Mouse (Mus musculus) brown adipose tissue, adult 24 weeks (tissue): ENCODE data around the gene Gm38393. TPM values are rescaled to one million over a fixed set of nuclear protein-coding genes. Genes with fewer than 3 reads are reported as not detected.

Experiments used
- H3K27ac ChIP-seq: fragments of 200-500 bp; replicated peaks from 2 replicates; pipeline ENCODE4 v1.5.1; 2012; ENCODE audit warnings: low read depth, mild to moderate bottlenecking, low read length
- H3K4me1 ChIP-seq: fragments of 200-500 bp; 2 replicates; pipeline ENCODE4 v1.6.1; 2012; ENCODE audit warnings: low read length, mixed read lengths; ENCODE audit not compliant: control insufficient read depth, insufficient read depth, insufficient read length
- H3K4me3 ChIP-seq: fragments of 200-500 bp; 2 replicates; pipeline ENCODE4 v1.5.1; 2012; ENCODE audit warnings: low read depth, mild to moderate bottlenecking, low read length, moderate library complexity; ENCODE audit not compliant: insufficient read depth
- polyA plus RNA-seq: library from polyadenylated mRNA; stranded (reverse); fragments of >200 nt; gene quantifications from 2 replicates; pipeline ENCODE4 v1.2.4, GENCODE M21; 2012; ENCODE audit not compliant: missing spikeins, insufficient read depth, insufficient read length

Gm38393 gene
- 0.28 and 0.38 TPM in 2 replicates for polyA plus RNA-seq

DNA sequence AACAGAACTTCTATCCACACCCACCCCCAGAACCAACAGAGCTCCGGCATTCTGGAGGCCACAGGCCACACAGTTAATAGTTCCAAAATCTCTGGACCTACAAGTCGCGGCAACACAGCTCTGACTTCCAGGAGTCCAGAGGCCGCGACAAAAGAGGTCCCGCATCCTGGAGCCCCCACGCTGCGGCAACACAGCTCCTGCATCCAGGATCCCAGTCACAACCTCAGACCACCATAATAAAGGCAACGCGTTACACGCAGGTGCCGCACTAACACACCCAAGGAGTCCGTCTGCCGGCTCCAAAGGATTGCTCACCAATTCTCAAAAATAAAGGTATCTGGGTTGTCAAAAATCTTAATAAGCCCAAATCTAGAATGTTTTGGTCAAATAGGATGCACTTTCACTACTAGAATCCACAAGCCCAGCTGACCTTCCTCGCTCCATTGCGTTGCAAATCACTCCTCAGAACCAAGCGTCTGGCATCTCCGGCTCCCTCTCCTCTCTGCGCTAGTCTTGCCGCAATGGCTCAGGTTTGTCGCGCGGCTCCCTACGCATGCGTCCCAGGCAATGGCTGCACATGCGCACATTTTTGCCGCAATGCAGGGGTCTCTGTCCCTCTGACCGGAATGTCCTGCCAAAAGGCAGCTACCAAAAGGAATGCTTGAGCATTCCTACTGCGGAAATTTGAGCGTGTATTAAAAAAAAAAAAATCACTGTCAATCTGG, at the start of gene Gm38393, which contains the start of gene Snurf:
Gene Gm38393 (minus strand): TSS at position 459 of the 725 bp plus-strand sequence.
Gene Snurf (minus strand): TSS at position 444 of the 725 bp plus-strand sequence.
- H3K4me3 ChIP-seq: peak within 1 kb of the TSS; percentile 66
- no peaks in the 10 kb centered on the region for H3K4me1 ChIP-seq
- H3K27ac ChIP-seq: no peak within 1 kb of the TSS

DNA sequence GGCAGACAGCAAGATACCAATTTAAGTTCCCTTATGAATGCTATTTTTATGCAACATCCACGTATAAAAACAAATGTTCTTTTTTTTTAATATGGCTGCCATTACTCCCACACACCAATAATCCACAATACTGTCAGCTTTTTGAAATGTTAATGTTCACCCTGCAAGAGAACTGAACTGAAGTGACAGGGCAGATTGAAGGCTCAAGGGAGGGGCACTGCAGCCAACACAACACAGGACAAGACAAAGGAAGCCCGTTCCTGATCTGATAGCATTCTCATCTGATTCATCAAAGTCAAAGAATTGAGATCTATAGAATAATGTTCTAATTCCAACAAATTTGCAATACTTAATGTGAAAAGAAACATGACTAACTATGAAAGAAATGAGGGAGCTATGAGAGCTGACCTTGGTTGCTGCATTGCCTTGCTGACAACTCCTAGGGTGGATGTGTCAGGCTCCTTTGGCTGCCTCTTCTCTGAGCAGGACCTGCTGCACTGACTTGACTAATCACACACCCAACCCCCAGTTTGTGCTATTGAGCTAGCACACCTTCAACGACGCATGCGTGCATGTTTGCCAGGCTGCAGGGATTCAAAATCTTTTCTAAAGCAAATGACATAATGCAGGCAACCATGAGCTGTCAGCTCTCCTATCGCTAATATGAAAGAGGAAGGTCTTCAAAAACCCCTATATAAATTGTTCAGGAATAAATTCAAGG, 42.8 kb upstream of the Gm38393 start:
- Histone ChIP-seq H3K4me3 (no peak overlapping the region), H3K27ac (no peak overlapping the region), H3K4me1 (no peaks in the 10 kb centered on the region)

DNA sequence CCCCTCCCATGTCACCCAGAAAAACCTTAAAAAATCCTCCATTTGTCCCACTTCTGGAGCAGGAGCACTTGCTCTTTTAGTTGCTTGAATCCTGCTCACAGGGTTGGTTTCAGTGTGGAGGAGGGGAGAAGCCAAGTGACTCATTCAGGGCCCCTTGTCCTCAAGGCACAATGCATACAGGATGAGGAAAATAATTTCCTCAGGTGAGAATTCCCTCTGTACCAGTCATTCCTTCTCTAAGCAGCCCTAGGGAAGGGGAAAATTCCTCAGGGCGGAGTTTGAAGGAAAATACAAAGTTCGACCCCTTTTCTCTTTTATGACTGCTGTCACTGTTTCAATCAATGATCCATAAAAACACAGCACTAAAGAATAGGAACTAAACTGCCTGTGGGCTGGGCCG, 8.3 kb upstream of the Gm38393 start:
- Histone ChIP-seq H3K4me3 (no peak overlapping the region), H3K4me1 (no peaks in the 10 kb centered on the region), H3K27ac (no peak overlapping the region)

DNA sequence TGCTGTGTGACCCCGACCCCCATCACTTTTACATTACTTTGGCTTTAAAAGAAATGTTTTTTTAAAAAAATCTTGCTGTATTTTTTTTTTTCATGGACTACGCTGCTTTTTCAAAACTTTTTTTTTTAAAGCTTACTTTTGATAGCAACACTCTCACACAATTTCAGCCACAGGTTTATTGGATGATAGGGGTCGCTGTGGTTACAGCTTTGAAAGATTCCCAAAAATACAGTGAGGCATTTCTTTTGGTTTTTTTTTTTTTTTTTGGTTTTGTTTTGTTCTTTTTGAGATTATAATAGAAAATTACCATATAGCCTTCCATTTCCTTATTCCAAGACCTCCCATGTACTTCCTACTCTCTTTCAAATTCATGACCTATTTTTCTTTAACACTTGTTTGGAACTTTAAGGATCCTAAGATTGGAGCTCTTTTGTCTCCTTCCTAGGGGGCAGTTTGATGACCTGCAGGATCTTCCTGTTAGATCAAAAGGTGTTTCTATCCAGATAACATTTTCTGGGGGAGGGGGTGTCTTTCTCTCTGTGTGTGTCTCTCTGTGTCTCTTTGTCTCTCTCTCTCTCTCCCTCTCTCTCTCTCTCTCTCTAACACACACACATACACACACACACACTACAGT, 3.0 kb upstream of the Gm38393 start:
- H3K27ac ChIP-seq: no peak overlapping the region
- H3K4me1 ChIP-seq: no peaks in the 10 kb centered on the region
- no peak overlapping the region for H3K4me3 ChIP-seq

DNA sequence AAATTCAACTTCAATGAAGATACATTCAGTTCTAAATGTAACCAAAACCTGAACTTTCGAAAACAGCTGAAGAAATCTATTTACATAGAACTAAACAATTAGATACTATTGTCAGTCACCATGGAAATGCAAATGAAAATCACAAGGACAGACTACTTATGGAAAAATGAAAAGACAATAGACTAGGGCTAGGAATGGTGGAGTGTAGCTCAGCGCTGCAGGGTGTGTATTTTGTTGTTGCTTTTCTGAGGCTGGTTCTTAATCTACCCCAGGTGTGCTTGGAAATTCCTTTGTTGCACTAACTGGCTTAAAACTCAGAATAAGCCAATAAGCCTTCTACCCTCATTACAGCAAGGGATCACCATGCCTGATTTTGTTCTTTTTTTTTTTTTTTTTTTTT, 1.4 kb upstream of the Gm38393 start:
- no peak overlapping the region for H3K4me3 ChIP-seq
- no peaks in the 10 kb centered on the region for H3K4me1 ChIP-seq
- no peak overlapping the region for H3K27ac ChIP-seq

DNA sequence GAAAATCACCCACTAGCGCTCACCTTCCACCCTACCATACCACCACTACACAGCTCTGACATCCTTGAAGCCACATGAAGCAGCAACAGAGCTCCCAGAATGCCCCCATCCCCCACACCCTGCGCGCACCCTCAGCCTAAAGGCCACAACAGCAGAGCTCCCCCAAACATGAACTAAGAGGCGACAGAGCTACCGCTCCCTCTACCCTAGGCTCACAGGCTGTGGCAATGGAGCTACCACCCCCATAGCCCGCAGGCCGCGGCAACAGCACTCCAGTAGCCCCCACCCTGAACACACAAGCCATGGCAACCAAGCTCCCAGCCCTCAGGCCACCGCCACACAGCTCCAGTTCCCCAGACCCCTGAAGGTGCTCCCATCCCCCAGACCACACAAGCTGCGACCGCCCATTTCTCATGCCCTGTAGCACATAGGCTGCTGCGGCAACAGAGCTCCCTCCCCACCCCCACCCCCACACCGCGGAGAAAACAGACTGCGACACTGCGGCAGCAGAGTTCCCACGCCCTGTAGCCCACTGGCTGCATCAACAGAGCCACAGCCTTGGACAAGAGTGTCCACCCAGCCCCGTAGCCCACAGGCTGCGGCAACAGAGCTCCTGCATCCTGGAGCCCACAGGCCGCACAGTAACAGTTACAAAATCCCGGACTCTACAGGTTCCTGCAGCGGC, 801 bp downstream of the Gm38393 start:
- Histone ChIP-seq H3K27ac (no peak overlapping the region), H3K4me1 (no peaks in the 10 kb centered on the region), H3K4me3 (peak overlapping the region; percentile 66)

DNA sequence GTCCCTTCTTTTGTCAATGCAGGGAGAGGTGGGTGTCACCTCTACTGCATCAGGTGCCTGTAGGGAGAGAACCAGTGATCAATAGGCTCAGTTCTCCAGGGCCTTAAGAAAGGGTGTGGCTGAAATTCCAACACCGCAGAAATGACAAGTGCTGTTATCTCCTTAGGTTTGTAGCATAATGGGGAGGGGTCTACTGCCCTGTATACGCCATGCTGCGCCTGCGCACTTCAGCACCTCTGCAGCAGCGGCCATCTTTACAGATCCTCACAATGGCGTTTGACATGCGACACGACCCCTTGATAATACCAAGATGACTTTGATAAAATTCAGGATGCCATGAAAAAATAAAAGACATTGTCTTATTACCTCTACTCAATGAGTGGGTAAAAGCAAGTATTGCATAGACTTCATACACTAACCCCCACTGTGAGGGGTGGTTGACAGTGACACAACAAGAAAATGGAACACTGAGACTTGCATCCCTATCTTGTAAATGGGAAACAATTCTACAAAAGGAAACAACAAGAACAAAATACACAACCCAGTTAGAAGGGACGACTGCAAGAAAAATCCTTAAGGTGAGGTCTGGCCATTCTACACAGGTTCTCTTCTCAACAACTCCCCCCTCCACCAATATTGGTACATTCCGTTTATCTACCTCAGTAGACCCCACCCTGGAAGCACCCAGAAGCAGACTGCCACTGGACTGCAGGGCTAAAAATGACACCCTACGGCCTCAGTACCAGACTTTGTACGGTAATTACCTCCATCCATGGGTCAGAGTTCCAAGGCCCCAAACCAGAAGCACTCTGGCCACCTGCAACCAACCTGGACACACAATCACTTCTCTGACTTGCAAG, 1.6 kb downstream of the Gm38393 start:
- peak overlapping the region; percentile 66 for H3K4me3 ChIP-seq

DNA sequence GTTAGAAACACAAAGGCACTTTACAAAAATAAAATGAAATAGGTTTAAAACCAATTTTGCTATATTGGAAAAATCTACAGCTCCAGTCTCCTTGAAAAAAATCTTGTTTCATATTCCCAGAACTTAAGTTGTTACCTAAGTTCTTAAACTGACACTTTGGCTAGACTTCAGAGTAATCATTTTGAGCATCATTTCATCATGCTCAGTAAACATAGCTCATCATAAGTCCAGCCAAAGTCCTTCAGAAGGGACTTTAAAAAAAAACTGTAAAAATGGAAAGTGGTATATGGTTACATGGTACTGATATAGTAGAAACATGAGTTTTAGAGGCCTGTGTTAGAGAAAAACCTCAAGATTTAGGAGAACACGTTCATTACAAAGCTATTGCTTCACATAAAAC, 26.2 kb downstream of the Gm38393 start:
- H3K4me1 ChIP-seq: no peaks in the 10 kb centered on the region
- no peak overlapping the region for H3K4me3 ChIP-seq
- H3K27ac ChIP-seq: no peak overlapping the region

More for the DNA sequence above, 1.6 kb downstream of the Gm38393 start:
- no peak overlapping the region for H3K27ac ChIP-seq
- no peaks in the 10 kb centered on the region for H3K4me1 ChIP-seq

Other genes with a start within 250 kb of the Gm38393 start
- 31.3 and 45.5 TPM in 2 replicates for gene Snurf, start within 50 bp of the Gm38393 start, polyA plus RNA-seq
- gene Snrpn, start 135.2 kb upstream of the Gm38393 start, polyA plus RNA-seq: 30.8 and 39.9 TPM in 2 replicates